ENCODE assay signal across 13 mouse cellular contexts in the genomic region with DNA sequence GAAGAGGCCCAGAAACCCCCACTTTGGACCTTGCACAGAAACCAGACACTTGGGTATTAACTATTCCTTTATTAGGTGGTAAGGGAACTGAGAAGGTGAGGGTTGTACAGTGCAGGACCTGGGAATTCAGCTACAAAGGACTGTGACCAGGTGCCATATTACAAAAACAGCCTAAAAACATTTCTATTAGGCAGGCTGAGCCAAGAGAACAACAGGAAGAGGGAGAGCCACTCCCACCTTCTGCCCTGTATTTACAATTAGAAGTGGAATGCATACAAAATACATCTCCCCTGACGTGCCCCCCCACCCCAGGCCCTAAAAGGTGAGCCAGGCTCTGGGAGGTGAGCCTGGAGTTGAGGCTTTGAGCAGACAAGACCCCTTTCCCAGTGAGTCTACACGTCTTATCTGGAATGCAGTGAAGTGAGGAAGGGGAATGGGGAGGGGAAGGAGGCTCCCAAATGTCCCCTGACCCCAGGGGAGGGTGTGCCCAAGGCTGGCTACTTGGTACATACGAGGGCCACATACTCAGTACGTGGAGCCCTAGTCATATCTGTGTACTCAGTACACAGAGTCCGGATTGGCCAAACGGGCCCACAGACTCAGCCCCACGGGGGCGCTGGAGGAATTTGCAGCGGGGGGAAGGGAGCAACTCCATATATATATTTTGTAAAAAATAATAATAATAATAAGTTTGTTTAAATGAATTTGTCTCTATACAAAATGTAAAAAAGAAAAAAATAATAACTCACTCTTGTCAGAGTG. TPM values are rescaled to one million over a fixed set of nuclear protein-coding genes. Genes with fewer than 3 reads are reported as not detected.
"Had no signal": no experiment of that assay in that cellular context is flagged by ENCODE, and none has a peak within 500 bp of the region (broad histone marks: within the 10 kb centered on the region; RNA-seq: fewer than 3 reads in every experiment).

No protein-coding gene starts in this region.

- ATAC-seq: intestine, embryonic 16.5 days had no signal

- H3K27ac ChIP-seq: kidney, embryonic 15.5 days; limb, embryonic 13.5 days; liver, embryonic 13.5 days; midbrain, embryonic 10.5 days; neural tube, embryonic 12.5 days had no signal

- DNase-seq: kidney, postnatal 14 days; liver, embryonic 13.5 days; lung, embryonic 14.5 days; lung, postnatal 14 days; midbrain, embryonic 14.5 days; thymus, postnatal 4 days had no signal

- H3K9ac ChIP-seq: kidney, embryonic 15.5 days; limb, embryonic 13.5 days; lung, embryonic 14.5 days; neural tube, embryonic 12.5 days had no signal

- H3K27me3 ChIP-seq: kidney, embryonic 15.5 days; liver, embryonic 13.5 days; neural tube, embryonic 12.5 days had no signal

- H3K9me3 ChIP-seq: kidney, embryonic 15.5 days; limb, embryonic 13.5 days; liver, embryonic 13.5 days; midbrain, embryonic 10.5 days; neural tube, embryonic 12.5 days had no signal

- H3K4me3 ChIP-seq: kidney, embryonic 15.5 days; limb, embryonic 13.5 days; liver, embryonic 13.5 days; midbrain, embryonic 10.5 days; neural tube, embryonic 12.5 days had no signal

- H3K4me2 ChIP-seq: kidney, embryonic 15.5 days; limb, embryonic 13.5 days; lung, embryonic 14.5 days; neural tube, embryonic 12.5 days had no signal

RNA-seq across cellular contexts. Expression of a gene that starts 45.7 kb away (rescaled TPM):
- total RNA-seq: monocyte, adult 5-6 weeks; neutrophil, adult 5-6 weeks had no signal
